Mouse (Mus musculus) frontal cortex, postnatal 36 days (tissue): ENCODE data around the gene Tbc1d22a.

Source experiments
- DNase-seq, 2 experiments: peaks; one replicate each; pipeline ENCODE4 v3.0.0; 2022; ENCODE audit warnings: low spot score in 2 of 2

The Tbc1d22a gene

DNA sequence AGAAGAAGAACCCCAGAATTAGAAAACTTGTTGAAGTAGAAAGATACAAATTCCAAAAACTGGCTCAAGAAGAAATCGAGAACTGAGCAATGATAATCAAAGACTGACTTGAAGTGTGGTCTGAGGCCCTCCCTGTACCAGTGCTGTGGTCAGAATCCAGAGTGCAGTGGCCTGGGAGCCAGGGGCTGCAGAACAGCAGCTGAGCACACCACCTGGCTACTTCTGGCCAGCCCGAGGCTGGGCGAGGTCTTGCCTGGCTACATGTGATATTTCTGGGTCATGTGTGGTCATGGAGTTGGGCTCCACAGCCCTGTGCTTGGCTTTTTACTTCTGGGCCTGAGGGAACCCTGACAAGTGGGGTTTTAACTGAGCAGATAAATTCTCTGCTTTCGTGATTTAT, 292.4 kb downstream of the Tbc1d22a start:
- no peak for DNase-seq

DNA sequence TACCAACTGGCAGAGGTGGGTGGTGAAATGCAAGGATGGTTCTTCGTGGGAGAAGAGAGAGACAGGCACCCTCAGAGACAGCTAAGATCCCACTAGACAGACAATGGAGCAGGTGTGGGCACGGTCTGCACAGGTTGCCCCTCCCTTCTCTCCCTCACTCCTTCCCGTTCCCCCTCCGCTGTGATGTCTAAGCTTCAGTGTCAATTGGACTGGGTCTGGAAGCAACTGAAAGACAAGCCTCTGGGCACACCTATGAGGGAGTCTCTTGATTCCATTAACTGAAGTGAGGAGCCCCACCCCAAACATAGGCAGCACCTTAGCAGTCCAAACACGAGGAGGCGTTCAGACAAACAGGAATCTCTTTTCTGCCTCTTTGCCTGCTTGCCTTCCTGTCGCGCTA, 293.3 kb downstream of the Tbc1d22a start:
- DNase-seq, result no peak

DNA sequence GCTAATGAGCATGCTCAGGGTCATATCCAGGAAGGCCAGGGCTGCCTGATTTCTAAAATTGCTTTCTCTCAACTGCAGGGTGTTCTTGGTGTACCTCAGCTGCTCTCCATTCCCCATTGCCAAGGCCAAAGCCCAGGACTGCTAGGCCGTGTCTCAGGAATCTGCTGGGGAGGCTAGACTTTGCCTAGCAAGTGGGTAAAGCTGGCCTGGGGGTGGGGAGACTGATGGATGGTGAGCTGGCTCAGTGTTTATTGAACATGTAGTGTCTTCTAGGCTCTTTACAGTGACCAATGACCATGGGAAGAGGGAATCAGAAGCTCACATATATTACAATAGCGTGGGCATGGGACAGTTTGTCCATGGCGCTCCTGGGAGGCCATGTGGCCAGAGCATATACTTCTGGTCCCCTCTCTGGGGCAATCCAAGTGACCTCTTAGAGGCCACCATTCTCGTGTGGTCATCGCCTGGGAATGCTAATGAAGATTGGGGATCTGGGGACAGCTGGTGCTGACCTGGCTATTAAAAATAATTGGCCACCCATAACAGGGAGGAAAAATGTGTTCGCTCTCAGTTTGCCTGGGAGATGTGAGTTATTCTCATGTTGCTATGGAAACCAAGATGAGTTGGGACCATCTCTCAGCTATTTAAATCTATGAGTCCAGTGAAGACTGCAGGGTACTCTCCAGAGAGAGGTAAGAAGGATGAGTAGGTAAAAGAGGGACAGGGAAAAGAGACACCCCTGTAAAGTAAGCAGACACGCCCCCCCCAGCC, 294.3 kb downstream of the Tbc1d22a start:
- DNase-seq, result no peak

DNA sequence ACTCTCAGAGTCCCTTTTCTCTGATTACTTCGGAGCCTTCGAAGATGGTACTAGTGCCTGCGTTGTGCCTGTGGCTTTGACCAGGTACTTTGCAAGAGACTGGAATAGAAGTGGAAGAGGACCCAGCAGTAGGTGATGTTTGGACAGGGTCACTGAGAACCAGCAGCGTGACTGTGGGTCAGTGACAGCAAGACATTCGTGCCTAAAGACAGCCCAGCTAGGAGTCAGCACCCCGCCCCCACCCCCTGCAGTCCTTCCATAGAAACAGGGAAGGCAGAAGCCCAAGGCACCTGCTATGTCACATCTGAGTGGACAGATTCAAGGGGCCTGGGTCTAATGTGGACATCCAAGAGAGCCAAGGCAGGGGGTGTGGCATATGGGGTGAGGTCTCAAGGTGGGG, 295.3 kb downstream of the Tbc1d22a start:
- DNase-seq, result no peak

- no peak for DNase-seq
Observed at GRCm38 (mm10) chr15:86511181-86511580, 296.9 kb downstream of the Tbc1d22a start.

- DNase-seq, result no peak
Observed at GRCm38 (mm10) chr15:86513336-86513735, 299.1 kb downstream of the Tbc1d22a start.

DNA sequence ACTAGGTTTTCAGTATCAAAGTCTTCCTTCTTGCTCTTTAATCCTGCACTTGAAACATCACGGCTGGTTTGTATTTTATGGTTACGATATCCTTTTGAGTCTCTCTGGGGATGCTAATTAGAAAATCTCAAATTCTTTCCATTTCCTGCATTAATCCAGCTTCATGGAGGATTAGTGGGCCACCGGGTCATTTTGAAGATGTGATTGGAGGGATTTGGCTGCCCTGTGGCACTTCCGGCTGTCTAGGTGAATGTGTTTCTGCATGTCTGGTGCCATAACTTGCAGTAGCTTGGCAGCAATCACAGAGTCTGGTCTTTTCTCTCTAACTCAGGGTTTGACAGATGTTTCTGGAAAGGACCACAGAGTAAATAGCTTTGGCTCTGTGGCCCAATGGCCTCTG, 305.9 kb downstream of the Tbc1d22a start:
- no peak for DNase-seq

- no peak for DNase-seq
Observed at GRCm38 (mm10) chr15:86535356-86535755, 321.1 kb downstream of the Tbc1d22a start.

GRCm38 (mm10) chr15:86542371-86542770, 328.1 kb downstream of the Tbc1d22a start:
- no peak for DNase-seq

- no peak for DNase-seq
Observed at GRCm38 (mm10) chr15:86544122-86544795, 330.0 kb downstream of the Tbc1d22a start.
